Mouse (Mus musculus): ENCODE measurements around the gene Tbx1. TPM values are rescaled to one million over a fixed set of nuclear protein-coding genes. Genes with fewer than 3 reads are reported as not detected.

The Tbx1 gene
- total RNA-seq (2015; ENCODE audit: low replicate concordance) (not detected in 2 replicates), total RNA-seq (2017; ENCODE audit: low replicate concordance) (not detected in 2 replicates)

DNA sequence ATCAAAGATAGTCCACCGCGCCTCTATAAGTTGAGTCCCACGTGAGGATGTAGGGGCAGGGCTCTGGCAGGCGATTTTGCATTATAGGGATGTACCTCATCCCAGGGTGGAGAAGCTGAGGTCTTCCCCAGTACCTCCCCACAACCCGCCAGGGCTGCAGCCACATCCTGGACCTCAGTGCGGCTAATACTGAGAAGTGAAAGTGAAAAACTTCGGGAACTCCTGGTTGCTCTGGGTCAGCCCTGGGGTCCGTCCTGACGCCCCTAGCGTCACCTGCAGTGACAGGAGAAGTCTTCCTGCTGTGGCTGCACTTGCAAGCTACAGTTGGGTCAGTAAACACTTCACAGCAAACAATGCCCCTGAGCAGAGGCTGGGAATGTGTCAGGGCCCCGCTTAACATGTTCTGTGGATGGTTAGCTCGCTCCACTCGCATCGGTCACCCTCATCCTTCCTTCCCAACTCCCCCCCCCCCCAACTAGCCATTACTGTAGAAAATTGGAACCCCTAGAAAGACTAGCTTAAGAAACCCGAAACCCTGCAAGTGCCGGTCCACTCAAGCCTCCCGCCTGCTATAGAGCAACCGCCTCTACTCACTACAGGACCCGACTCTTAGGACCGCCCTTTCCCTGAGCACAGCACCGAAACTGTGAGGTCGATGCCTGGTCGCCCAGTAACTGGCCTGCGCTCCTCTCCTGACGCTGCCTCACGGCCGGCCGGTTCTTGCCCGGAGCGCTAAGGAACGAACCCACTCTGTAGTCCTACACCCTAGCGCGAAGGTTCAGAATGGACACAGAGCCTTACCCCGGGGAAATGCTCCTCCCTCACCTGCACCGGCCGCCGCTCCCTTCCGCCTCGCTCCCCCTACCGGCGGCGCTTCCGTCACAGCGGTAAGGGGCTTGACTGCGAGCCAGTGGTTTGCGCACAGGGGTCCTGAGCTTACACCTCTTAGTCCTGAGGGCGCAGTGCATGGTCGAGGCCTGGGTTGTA, at the start of gene Tbx1:
Tbx1 (minus strand) TSS at position 868 of the 987 bp plus-strand sequence.
- ATAC-seq (replicated peaks; ENCODE audit: low FRiP score, poor library complexity, severe bottlenecking), result no peak

DNA sequence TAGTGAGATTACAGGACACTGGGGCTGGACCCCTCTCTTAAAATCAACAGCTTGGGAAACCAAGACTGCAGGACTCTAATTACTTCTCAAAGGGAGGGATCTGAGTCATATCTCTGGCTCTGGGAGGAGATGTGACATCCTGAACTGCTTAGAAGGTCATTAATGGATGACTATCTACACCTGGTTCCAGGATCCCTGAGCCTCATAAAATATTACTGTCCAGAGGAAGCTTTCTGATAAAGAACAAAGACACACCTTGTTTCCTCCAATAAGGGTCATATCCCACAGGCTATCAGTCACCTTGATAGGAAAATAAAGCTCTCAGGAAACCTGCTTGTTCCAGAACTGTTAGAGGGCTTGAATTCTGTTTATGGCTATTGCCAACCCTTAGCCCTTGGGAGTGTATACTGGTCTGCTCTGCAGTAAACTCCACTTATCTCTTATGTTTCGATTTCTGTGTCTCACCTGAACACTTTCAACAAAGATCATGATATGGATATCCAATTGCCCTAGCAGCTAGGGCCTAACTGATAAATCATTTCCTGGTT, 49.0 kb upstream of the Tbx1 start:
- ATAC-seq (replicated peaks; ENCODE audit: low FRiP score, poor library complexity, severe bottlenecking), result no peak

DNA sequence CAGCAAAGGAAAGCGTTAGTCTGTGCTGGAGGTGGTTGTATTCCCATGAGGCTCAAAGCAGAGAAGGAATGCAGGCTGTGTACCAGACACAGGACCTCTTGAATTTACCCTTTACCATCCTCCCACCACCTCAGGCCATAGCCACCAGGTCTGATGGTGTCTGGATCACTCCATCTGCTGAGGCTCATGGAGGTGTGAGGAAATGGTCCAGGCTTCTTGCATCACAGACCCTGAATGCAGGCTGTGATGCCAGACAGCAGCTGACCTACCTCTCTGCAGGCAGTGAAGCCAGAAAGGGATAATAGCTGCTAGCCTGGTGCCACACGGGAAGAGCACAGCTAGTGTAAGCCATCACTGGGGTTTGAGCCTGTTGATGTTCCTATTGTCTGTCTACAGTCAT, 47.9 kb upstream of the Tbx1 start:
- no peak for ATAC-seq (replicated peaks; ENCODE audit: low FRiP score, poor library complexity, severe bottlenecking)

DNA sequence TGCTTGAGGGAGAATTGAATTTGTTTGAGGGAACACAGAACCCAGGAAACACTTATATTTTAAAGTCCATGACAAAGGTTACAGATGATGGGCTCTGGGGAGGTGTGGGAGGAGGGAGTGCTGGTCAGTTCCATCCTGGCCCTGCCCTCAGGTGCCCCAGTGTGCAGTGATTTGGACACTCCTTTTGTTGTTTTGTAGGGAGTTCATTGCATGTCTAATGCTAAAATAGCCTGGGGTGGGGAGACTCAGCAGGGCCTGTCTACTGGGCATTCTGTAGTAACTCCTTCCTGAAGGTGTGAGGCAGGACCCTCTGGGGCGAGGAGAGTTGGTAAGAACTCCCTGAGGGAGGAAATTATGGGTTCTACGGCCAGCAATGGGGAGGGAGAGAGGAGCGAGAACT, 46.3 kb upstream of the Tbx1 start:
- no peak for ATAC-seq (replicated peaks; ENCODE audit: low FRiP score, poor library complexity, severe bottlenecking)

DNA sequence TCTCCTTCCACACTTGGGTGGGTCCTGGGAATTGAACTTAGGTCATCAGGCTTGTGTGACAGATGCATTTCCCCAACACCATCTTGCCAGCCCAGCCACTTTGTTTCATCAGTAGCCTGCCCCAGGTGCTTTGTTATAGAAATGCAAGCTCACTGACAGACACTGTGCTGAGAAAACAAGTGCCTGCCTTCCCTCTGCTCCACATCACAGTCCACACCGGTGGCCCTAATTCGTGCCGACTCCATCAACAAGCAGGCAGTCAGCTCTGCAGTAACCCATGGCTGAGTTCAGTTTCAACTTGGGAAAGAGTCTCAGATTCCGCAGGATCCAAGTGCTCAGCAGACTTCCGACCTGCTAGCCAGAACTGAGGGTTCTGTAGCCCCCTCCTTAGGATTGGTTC, 45.9 kb upstream of the Tbx1 start:
- no peak for ATAC-seq (replicated peaks; ENCODE audit: low FRiP score, poor library complexity, severe bottlenecking)

DNA sequence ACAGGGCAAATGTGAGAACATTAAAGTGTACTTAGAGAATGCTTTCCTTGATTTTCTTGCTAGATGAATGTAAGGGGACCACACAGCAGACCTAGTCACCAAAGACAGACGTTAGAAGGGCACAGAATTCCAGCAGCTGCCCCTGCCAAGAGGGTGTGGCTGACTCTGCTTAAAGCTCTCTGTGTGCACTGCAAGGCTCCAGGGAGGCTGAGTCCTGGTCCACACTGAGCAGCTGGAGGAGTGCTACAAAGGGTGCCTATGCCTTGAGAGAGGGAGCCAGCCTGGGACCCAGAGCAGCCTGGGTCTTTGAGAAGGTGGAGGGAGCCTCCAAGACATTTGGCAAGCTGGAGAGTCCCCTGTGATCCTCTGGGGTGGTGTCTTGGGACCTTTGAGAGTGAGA, 42.9 kb upstream of the Tbx1 start:
- no peak for ATAC-seq (replicated peaks; ENCODE audit: low FRiP score, poor library complexity, severe bottlenecking)

DNA sequence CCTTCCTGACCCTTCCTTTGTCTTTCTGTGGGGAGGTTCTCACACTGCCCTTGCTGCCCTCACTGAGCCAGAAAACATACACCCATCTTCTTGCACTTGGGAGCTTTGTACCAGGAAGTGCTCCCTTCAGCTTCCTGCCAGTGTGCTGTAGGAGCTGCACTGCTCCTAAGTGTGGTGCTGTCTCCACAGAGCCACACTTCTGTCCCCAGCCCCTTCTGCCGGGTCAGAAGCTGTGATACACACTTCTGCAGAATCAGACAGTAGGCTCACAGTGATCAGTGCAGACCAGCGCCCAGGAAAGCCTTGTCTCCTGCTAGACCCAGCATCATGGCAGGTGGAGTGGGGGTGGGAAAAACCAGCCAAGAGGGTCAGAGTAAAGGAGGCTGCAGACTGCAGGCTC, 42.3 kb upstream of the Tbx1 start:
- no peak for ATAC-seq (replicated peaks; ENCODE audit: low FRiP score, poor library complexity, severe bottlenecking)

DNA sequence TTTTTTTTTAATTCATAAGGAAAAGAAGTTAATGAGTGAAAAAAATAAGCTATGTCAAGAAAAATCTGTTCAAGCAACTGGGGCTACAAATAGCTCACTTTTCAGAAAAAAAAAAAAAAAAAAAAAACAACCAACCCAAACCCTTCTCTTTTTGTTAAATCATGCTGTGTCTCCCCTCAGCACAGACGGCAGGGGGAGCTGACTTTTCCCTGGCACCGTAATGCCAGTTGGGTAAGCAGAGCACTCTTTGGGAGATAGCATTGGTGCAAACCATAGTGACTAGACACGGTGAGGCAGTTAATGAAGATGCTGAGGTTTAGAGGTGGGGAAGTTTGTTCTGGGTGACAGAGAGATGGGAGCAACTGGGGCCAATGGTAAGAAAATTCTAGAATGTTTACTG, 41.6 kb upstream of the Tbx1 start:
- ATAC-seq (replicated peaks; ENCODE audit: low FRiP score, poor library complexity, severe bottlenecking), result no peak

DNA sequence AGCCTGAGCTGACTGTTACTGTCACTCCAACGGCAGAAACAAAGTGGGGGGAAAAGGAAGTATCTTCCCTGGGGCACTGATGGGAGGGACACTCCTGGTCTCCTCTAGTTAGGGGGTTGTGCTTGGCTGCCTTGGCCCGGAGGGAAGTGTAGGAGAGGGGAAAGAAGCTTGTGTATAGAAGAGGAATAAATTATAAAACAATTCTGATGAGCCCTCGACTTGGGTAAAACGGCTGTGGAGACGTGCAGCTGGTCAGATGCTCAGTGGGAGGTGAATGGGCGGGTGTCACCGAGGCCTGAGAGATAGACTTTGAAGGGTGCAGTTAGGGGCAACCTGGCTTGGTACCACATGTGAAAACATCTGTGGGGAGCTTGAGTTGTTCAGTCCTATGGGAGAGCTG, 40.7 kb upstream of the Tbx1 start:
- ATAC-seq (replicated peaks; ENCODE audit: low FRiP score, poor library complexity, severe bottlenecking), result no peak

DNA sequence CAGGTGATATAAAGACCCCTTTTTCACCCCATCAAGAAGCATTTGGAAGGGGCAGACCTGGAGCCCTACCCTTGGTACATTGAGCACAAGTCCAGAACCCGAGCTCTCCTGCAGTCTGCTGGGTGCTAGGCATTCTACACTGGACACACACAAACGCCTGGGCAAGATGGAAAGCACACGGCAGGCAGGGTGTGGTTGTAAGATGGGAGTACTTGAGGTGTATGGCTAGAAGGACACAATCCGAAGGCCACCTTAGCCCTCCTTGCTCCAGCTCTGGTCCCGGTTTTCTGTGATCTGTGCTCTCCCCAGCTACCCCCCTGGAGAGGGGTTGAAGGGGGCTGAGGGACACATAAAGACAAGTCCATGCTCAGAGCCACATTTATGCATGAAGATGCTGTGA, 39.8 kb upstream of the Tbx1 start:
- no peak for ATAC-seq (replicated peaks; ENCODE audit: low FRiP score, poor library complexity, severe bottlenecking)

DNA sequence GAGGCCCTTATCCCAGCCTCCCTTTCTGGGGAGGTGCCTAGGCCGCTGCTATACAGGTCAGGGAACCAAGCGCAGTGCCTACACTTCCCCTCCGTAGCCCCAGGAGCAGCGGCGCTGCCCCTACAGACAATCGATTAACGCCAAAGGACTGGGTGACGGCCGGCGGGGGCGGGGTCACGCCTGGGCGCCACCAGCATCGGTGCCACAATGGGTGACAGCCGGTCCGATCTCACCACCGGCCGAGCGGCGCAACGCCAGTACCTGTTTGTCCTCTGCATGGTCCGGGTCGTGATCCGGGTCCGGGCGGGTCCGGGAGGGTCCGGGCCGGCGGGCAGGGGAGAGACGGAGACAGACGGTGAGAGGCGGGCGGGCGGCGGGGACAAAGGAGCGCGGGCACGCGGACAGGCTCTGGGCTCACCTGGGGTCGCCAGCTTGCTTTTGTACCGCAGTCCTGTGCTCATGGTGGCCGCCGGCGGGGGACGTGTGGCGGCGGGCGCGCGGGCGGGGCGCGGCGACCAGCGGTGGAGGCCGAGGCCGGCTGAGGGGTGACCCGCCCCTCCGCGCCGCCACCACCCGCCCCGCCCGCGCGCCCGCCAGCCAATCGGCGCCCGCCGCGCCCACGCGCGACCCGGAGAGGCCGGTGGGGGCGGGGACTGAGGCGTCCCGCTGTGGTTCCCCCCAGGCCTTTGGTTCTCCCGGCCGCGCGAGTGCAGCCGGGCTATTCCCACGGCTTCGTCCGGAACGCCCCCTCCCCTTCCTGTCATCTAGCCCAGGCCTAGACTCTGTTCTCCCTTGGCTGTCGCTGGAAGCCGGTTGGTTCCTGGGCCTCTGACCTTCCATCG, 39.1 kb upstream of the Tbx1 start, which contains the start of gene Sept5:
Sept5 (minus strand) TSS at position 565 of the 842 bp plus-strand sequence.
- ATAC-seq (replicated peaks; ENCODE audit: low FRiP score, poor library complexity, severe bottlenecking), result no peak

DNA sequence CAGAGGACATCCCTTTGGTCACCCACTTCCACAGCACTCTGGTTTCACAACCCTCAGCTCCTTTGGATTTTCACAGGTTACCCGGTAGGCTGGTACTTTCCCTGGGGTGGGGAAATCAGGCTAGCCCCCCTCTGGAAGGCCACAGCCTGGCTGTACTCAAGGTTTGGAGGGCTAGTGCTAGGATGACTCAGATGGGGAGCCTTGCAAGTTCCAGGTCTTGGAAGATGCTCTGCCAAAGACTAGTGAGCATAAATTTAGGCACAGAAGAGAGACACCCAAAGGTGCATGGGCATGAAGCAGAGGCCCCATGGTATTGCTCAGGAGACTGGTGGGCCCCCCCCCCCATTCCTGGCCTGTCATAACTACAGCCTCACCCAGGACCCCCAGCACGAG, 38.5 kb upstream of the Tbx1 start:
- ATAC-seq (replicated peaks; ENCODE audit: low FRiP score, poor library complexity, severe bottlenecking), result no peak

DNA sequence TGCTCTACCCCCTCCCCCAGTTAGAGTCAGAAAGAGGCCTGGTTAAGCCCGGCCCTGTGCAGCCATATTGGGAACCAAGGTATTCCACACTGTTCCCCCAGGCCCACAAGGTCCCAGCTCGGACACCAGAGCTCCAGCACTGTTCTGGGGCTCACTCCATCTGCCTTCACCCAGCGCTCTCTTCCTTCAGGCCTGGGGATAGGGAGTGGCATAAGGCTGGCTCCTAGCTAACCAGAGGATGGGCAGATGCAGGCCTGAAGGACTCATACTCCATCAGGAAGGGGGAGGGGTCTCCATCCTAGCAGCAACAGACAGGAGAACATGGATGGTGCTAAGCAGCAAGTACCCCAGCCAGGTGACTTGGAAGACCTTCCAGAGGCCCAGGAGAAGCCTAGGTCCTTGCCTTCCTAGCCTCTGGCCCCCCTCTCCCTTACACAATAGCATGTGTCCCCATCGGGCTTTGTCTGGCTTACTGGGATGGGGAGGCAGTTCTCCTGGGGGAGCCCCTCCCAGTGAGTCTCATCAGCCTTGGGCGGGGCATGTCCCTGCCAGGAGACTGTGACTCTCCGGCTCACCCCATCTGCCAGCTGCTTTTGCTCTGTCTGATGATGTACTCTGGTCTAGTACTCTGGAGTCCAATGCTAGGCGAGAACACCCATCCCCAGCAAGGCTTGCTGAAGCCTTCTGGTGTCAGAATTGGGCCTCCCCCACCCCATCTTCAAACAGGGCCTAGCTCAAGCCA, 37.9 kb upstream of the Tbx1 start:
- no peak for ATAC-seq (replicated peaks; ENCODE audit: low FRiP score, poor library complexity, severe bottlenecking)

DNA sequence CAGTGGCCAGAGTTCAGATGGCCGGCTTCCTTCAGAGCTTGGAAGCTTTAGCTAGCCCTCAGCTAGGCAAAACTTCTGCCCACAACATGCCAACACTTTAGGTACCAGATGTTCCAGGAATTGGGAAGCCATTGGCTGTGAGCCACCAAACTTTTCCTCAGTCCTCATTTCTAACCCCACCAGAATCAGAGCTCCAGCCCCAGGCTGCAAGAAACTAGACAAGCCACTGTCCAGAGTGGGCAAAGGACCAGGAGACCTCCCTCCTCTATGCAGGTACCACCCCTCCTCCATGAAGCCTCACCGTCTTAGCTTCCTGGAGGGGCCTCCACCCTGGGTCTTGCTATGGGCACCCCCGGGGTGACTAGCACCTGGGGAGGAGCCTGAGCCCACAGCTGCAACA, 36.7 kb upstream of the Tbx1 start:
- ATAC-seq (replicated peaks; ENCODE audit: low FRiP score, poor library complexity, severe bottlenecking), result no peak

DNA sequence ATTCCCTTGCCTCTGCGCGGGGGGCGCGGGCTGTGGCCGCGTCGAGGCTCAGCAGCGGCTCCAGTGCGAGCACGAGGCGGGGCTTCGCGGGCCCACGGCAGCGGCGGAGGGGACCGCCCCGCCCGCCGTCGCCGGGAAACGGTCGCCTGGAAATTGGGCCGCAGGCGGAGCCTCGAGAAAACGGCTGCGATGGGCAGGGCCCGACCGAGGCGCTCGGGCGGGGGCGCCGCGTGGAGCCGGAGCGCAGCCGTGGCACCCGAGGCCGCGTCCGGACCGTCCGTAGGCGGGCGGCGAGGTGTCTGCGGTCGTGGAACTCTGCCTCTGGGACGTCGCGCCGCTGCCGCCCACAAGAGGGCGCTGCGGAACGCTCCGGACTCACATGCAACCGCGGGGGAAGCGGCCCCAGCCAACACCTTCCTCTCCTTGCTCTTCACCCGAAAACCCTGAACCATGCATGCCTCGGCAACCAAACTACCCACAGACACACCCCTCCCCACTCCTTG, 36.0 kb upstream of the Tbx1 start, which contains the start of gene Gm49601:
Gm49601 (minus strand) TSS at position 52 of the 503 bp plus-strand sequence.
- ATAC-seq (replicated peaks; ENCODE audit: low FRiP score, poor library complexity, severe bottlenecking), result no peak

DNA sequence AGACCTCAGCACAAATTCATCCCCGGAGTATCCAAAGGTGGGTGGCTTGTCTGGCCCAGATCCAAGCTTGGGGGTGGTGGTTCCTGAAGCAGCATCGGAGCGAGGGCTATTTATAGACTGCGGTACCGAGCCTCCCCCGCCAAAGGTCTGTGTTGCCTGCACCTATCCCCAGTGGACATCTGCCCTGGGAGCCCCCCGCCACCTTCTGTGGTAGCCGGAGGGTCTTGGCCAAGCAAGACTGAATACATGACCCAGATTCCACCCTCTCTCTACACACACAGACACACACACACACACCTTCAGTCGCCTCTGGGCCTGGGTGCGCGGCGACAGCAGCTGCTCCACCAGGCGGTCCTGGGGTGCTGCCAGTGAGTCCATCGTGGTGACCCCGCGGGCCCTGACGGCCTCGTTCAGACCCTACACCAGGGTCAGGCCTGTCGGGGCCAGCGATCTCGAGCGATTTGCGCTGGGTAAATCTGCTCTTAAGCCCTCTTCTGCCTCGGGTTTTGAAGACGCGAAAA, 35.4 kb upstream of the Tbx1 start:
- no peak for ATAC-seq (replicated peaks; ENCODE audit: low FRiP score, poor library complexity, severe bottlenecking)

DNA sequence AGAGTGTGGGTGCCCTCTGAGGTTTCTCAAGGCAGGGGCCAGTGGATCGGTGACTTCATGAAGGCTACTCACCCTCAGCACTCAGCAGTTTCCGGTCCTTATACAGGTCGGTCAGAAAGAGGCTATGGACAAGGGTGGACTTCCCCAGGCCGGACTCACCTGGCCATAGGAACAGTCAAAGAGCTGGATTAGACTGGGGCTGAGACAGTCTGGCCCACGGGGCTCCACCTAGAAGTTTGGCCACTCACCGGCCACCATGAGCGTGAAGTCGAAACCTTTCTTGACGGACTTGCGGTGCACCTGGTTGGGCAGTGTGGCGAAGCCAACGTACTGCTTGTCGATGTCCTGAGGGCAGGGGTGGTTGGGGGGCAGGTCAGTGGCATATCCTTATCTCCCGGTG, 34.6 kb upstream of the Tbx1 start:
- ATAC-seq (replicated peaks; ENCODE audit: low FRiP score, poor library complexity, severe bottlenecking), result no peak

DNA sequence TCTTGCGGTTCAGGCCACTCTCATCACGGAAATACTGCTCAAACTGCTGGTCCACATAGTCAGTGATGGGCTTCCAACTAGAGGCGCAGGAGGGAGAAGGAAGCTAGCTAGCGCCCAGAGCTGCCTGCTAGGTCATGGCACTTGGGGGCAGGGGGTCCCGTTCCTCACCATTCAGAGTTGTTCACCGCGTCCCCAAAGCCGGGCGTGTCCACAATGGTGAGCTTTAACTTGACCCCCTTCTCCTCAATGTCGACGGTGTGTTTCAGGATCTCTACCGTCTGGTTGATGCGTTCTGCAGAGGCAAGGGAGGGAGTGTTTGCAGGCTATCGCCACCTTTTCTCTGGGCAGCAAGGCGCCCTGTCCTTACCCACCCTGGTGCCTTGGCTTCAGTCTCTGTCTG, 34.2 kb upstream of the Tbx1 start:
- ATAC-seq (replicated peaks; ENCODE audit: low FRiP score, poor library complexity, severe bottlenecking), result no peak

Data from erythroblast, adult 5-6 weeks (primary cell).